Mouse (Mus musculus) cerebellum, adult 9-11 months (tissue): ENCODE measurements around the gene Nrxn3.

Source experiments
- DNase-seq: peaks from one replicate; pipeline ENCODE4 v3.0.0; 2022

Nrxn3 gene

GRCm38 (mm10) chr12:89553223-89553880 lies 830.7 kb downstream of the Nrxn3 start:
- peak; percentile 90 for DNase-seq

- no peak for DNase-seq
Measured at GRCm38 (mm10) chr12:89554171-89554570, 831.5 kb downstream of the Nrxn3 start.

GRCm38 (mm10) chr12:89554740-89555430 lies 832.2 kb downstream of the Nrxn3 start:
- peak; percentile 69 for DNase-seq

GRCm38 (mm10) chr12:89558921-89559320 lies 836.2 kb downstream of the Nrxn3 start:
- DNase-seq, result no peak

- no peak for DNase-seq
Measured at GRCm38 (mm10) chr12:89561989-89562565, 839.4 kb downstream of the Nrxn3 start.

- DNase-seq, result no peak
Measured at GRCm38 (mm10) chr12:89568723-89569377, 846.2 kb downstream of the Nrxn3 start.

- DNase-seq, result no peak
Measured at GRCm38 (mm10) chr12:89592459-89592858, 869.8 kb downstream of the Nrxn3 start.

GRCm38 (mm10) chr12:89613670-89614069 lies 891.0 kb downstream of the Nrxn3 start:
- DNase-seq, result no peak

- DNase-seq, result peak; percentile 56
Measured at GRCm38 (mm10) chr12:89625746-89626145, 903.1 kb downstream of the Nrxn3 start.

- no peak for DNase-seq
Measured at GRCm38 (mm10) chr12:89640046-89640445, 917.4 kb downstream of the Nrxn3 start.

GRCm38 (mm10) chr12:89641460-89641859 lies 918.8 kb downstream of the Nrxn3 start:
- DNase-seq, result no peak

GRCm38 (mm10) chr12:89653211-89653610 lies 930.5 kb downstream of the Nrxn3 start:
- DNase-seq, result no peak

GRCm38 (mm10) chr12:89661219-89661618 lies 938.5 kb downstream of the Nrxn3 start:
- no peak for DNase-seq

GRCm38 (mm10) chr12:89668856-89669255 lies 946.2 kb downstream of the Nrxn3 start:
- DNase-seq, result no peak

GRCm38 (mm10) chr12:89672819-89673218 lies 950.1 kb downstream of the Nrxn3 start:
- no peak for DNase-seq

GRCm38 (mm10) chr12:89685633-89686032 lies 963.0 kb downstream of the Nrxn3 start:
- no peak for DNase-seq

- peak; percentile 47 for DNase-seq
Measured at GRCm38 (mm10) chr12:89689086-89689485, 966.4 kb downstream of the Nrxn3 start.

- DNase-seq, result no peak
Measured at GRCm38 (mm10) chr12:89699469-89699868, 976.8 kb downstream of the Nrxn3 start.

- DNase-seq, result peak; percentile 55
Measured at GRCm38 (mm10) chr12:89700937-89701458, 978.3 kb downstream of the Nrxn3 start.

GRCm38 (mm10) chr12:89702931-89703330 lies 980.3 kb downstream of the Nrxn3 start:
- DNase-seq, result peak; percentile 93

GRCm38 (mm10) chr12:89707913-89708312 lies 985.2 kb downstream of the Nrxn3 start:
- peak; percentile 57 for DNase-seq

- peak; percentile 44 for DNase-seq
Measured at GRCm38 (mm10) chr12:89710459-89710858, 987.8 kb downstream of the Nrxn3 start.

GRCm38 (mm10) chr12:89711791-89712190 lies 989.1 kb downstream of the Nrxn3 start:
- no peak for DNase-seq
